Mouse (Mus musculus) limb, embryonic 11.5 days (tissue): ENCODE measurements at regions not wholly inside any gene's neighbourhood (a gene's known extent, or its start where the extent isn't known, plus 50 kb on each side); places are given as distances from the start of the nearest gene placed in this dataset.
"Not testable (repeated sequence)": the region's sequence is repeated elsewhere in the genome, so short reads cannot be mapped to it uniquely, and the experiment has no call there.

Experiments used
- ATAC-seq: fragments of 200-750 bp; cut with Nextera tagmentation; 2 replicates; pipeline ENCODE4 v1.8.0; 2017; ENCODE audit warnings: low read depth; ENCODE audit not compliant: insufficient number of reproducible peaks, low FRiP score, low TSS enrichment
- DNase-seq: peaks from one replicate; pipeline ENCODE4 v3.0.0-alpha.2; 2015; ENCODE audit warnings: low spot score
- H3K27ac ChIP-seq: fragments of 300-500 bp; sonication (generic); replicated peaks from 2 replicates; pipeline ENCODE4 v1.5.1; 2014; ENCODE audit warnings: low read depth, mild to moderate bottlenecking, low read length
- H3K27me3 ChIP-seq: fragments of 300-500 bp; sonication (generic); 2 replicates; pipeline ENCODE4 v1.6.1; 2014; ENCODE audit warnings: mild to moderate bottlenecking, low read length, mixed read lengths; ENCODE audit not compliant: control insufficient read depth, insufficient read depth
- H3K36me3 ChIP-seq: fragments of 300-500 bp; sonication (generic); 2 replicates; pipeline ENCODE4 v1.6.1; 2014; ENCODE audit warnings: mild to moderate bottlenecking, low read length, moderate library complexity, mixed read lengths; ENCODE audit not compliant: control insufficient read depth, insufficient read depth
- H3K4me1 ChIP-seq: fragments of 300-500 bp; sonication (generic); 2 replicates; pipeline ENCODE4 v1.6.1; 2014; ENCODE audit warnings: low read length, mixed read lengths; ENCODE audit not compliant: control insufficient read depth, insufficient read depth
- H3K4me2 ChIP-seq: fragments of 300-500 bp; sonication (generic); 2 replicates; pipeline ENCODE4 v1.6.1; 2014; ENCODE audit warnings: low read depth, mild to moderate bottlenecking, moderate library complexity; ENCODE audit not compliant: severe bottlenecking
- H3K4me3 ChIP-seq: fragments of 300-500 bp; sonication (generic); 2 replicates; pipeline ENCODE4 v1.5.1; 2014; ENCODE audit warnings: low read depth, low read length
- H3K9ac ChIP-seq: fragments of 300-500 bp; sonication (generic); 2 replicates; pipeline ENCODE4 v1.6.1; 2014; ENCODE audit warnings: mild to moderate bottlenecking, low read length
- H3K9me3 ChIP-seq: fragments of 300-500 bp; sonication (generic); 2 replicates; pipeline ENCODE4 v1.6.1; 2016; ENCODE audit warnings: low read length; ENCODE audit not compliant: control insufficient read depth
- WGBS: fragments of 180-500 bp; shearing (Covaris S2); extraction: QIAGEN DNeasy Blood & Tissue Kit; methylation state at CpG from one replicate; pipeline ENCODE4 v1.1.7; 2014; 5-methylcytosine and 5-hydroxymethylcytosine counted together

DNA sequence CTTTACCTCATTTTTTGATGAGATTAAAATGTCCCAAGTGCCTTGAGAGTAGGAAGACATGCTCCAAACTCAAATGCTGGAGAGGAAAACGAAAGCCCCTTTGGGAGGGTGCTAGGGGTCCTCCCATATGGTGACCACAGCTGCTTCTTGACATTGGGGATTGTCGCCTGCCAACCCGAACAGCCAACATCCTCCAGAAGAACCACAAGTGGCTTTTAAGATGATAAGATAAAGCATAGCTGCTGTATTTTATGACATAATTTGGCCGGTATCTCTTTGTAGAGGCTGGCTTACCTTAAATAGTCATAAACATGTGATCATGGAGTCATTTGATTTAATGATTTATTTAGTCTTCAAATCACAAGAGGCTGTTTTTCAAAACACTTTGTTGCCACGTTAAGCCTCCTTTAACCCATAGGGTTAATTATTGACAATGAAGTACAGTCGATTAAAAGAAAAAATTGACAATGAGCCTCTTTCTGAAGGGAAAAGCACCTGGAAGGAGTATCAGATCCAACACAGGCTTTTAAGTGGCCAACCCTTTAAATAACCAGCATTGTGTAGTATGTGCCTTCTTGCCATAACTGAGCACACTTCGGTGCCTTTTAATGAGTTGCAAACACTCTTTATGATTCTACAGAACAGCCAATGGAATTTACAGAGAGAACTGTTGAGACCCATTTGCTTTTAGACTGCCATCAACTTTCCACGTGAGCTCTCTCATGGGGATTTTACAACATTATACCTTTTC lies 76.1 kb upstream of the Cdk6 start:
- H3K27me3 ChIP-seq, H3K9me3 ChIP-seq, H3K36me3 ChIP-seq, ATAC-seq, H3K9ac ChIP-seq, H3K27ac ChIP-seq, DNase-seq, H3K4me2 ChIP-seq, H3K4me1 ChIP-seq, H3K4me3 ChIP-seq: not testable (repeated sequence)
- 66% methylated on average over 8 of the region's 8 CpGs for WGBS

DNA sequence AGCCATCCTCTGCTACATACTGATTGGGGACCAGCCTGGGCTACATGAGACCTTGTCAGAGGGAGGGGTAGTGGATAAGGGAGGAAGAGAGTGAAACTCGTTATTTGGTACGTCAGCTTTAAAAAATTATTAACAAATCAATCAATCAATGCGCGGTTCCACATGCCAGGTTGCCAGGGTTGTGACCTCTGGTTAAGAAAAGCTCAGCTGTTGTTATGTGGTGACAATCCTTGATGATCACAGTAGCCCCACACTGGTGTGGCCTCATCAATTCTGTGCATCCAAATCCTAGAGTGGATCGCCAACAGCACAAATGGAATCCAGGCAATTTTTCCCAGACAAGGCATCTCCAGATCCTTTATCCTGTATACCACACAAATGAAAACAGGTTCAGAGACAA lies 74.3 kb upstream of the Cdk6 start:
- Histone ChIP-seq H3K4me3 (no peak overlapping the region), H3K9me3 (no peaks in the 10 kb centered on the region), H3K36me3 (no peaks in the 10 kb centered on the region), H3K4me1 (no peaks in the 10 kb centered on the region), H3K9ac (no peak overlapping the region), H3K4me2 (no peak overlapping the region), H3K27ac (no peak overlapping the region), H3K27me3 (no peaks in the 10 kb centered on the region)
- no peak for DNase-seq
- ATAC-seq, result no peak
- 77% methylated on average over 5 of the region's 5 CpGs for WGBS

DNA sequence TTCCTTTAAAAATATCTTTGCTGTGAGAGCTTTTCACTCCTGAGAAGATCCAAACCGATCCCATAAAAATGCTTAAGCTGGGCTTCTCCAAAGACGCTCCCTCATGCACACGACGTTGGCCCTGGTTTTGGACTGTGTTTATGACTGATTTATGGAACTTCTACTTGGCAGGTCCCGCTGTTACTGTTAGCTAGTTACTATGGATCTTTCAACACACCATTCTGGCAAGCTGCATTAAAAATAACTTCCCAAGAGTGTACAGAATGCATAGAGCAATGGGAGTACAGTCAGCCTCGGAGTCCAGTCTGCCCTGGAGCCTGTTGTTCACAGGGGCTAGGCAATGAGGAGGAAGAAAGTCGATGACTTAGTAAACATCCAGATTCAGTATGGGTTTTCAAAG lies 71.5 kb upstream of the Cdk6 start:
- ATAC-seq (no peak), DNase-seq (no peak)
- H3K27me3 ChIP-seq, result no peaks in the 10 kb centered on the region
- no peaks in the 10 kb centered on the region for H3K4me1 ChIP-seq
- H3K27ac ChIP-seq, result no peak overlapping the region
- no peaks in the 10 kb centered on the region for H3K36me3 ChIP-seq
- no peak overlapping the region for H3K4me2 ChIP-seq
- H3K9me3 ChIP-seq, result no peaks in the 10 kb centered on the region
- H3K4me3 ChIP-seq, result no peak overlapping the region
- WGBS, result 73% methylated on average over 7 of the region's 7 CpGs
- no peak overlapping the region for H3K9ac ChIP-seq

DNA sequence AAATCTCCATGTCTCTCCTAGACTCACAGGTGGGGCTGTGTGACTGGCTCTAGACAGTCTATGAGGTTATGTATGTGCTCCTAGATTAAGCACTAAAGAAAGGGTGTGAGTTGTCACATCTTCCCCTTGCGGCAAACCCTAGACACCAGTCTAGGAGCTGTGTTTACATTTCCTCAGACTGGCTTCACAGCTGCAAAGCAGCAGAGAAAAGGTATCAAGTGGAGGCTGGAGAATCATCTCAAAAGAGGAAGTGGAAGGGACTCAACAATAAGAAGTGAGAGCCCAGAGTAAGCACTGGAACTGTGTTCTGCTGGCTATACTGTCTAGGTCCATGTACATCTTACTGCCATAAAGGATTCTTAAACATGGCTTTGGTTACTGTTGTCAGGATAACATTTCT lies 68.1 kb upstream of the Cdk6 start:
- whole genome bisulfite sequencing, result 75% methylated on average over 1 of the region's 1 CpGs
- H3K9me3 ChIP-seq, H3K27ac ChIP-seq, H3K4me1 ChIP-seq, H3K4me3 ChIP-seq, ATAC-seq, DNase-seq, H3K27me3 ChIP-seq, H3K4me2 ChIP-seq, H3K9ac ChIP-seq, H3K36me3 ChIP-seq: not testable (repeated sequence)

DNA sequence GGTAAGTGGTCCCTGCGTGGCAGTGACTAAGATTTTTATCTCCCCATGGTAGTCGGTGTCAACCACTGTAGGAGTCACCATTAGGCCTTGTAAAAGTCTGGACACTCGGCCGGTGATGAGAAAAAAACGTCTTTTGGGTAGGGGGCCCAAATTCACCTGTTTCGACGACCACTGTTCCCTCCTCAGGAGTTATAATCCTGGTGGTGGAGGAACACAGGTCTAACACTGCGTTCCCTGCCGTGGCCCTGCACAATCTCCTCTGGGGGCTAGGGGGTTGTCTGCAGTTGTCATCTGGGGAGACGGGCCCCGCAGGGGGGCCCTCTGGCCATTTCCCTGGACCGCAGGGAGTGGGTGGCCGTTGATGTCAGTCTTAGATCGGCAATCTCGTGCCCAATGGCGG lies 64.0 kb upstream of the Cdk6 start:
- H3K4me2 ChIP-seq, DNase-seq, ATAC-seq, H3K27ac ChIP-seq, H3K36me3 ChIP-seq, H3K4me3 ChIP-seq, H3K27me3 ChIP-seq, H3K4me1 ChIP-seq, H3K9ac ChIP-seq, H3K9me3 ChIP-seq: not testable (repeated sequence)
- WGBS, result 93% methylated on average over 16 of the region's 16 CpGs

DNA sequence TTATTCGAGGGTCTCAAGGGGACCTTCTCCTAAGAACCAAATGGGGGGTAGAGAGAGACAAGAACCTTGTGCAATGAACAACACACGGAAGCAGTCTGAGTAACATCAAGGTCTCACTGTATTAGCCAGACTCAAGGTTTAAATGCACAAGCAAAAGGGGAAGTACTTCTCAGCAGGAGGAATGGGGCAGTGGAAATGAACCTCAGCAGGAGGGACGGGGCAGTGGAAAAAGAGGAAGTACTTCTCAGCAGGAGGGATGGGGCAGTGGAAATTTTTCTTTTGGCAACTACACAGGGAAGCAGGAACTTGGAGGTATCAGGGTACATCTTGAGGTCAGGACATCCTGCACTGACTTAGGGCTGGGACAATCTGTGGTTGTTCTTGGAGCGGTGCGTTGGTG lies 62.3 kb upstream of the Cdk6 start:
- H3K9ac ChIP-seq, H3K27me3 ChIP-seq, H3K27ac ChIP-seq, H3K4me3 ChIP-seq, H3K4me1 ChIP-seq, H3K4me2 ChIP-seq, DNase-seq, ATAC-seq, H3K9me3 ChIP-seq, H3K36me3 ChIP-seq: not testable (repeated sequence)
- WGBS, result 86% methylated on average over 5 of the region's 5 CpGs

DNA sequence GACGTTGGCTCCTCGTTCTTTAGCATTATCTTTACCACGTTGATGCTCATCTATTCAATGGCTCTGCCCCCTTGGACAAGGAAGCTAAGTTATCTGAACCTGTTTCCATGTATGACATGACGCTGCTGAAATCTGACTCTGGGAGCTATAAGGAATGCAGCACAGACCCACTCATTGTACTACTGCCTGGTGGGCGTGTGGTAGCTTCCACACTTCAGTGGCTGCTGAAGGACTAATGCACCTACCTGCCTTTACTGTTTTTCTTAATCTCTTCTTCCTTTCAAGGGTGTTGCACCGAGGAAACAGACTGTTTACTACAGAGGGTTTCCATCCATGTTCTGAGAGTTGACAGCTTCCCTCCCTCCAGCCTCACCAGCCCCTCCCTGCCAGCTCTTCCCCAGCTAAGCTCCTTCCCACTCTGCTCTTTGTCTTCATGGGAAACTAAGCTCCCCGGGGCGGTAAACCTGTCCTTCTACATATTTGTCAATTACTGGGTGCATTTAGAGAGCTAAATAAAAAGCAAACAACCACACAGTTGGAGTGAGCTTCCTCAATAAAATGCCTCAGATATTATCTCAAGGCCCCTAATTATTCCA lies 59.3 kb upstream of the Cdk6 start:
- not testable (repeated sequence) for H3K9me3 ChIP-seq, H3K9ac ChIP-seq, H3K27me3 ChIP-seq, H3K4me1 ChIP-seq, ATAC-seq, H3K4me3 ChIP-seq, H3K4me2 ChIP-seq, DNase-seq, H3K36me3 ChIP-seq, H3K27ac ChIP-seq
- WGBS, result 66% methylated on average over 8 of the region's 8 CpGs

DNA sequence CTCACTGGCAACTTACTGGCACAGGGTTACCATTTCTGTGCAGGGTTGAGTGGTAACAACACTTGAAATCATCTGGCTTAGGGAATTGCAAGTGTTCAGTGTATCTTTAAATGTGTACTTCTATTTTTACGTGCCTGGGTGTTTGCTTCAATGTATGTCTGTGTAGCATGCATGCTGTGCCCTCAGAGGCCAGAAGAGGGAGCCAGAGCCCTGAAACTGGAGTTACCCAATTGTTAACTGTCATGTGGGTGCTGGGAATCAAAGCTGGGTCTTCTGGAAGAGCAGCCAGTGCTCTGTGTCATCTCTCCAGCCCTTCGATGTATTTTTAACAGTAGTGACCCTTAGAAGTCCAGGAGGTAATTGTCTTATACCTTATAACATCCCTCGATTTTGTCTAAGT lies 58.2 kb upstream of the Cdk6 start:
- DNase-seq, result no peak
- no peak overlapping the region for H3K4me3 ChIP-seq

DNA sequence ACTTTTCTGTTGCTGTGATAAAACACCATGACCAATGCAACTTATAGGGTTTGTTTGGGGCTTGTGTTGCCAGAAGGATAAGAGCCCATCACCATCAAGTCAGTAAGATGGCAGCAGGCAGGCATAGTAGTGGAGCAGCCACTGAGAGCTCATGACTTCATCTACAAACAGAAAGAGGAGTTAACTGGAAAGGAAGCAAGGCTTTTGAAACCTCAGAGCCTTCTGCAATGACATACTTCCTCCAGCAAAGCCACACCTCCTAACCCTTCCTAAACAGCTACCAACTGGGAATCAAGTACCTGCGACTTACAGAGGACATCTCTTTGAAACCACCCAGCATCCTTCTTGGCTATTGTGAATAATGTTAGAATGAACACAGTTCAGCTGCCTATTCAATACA lies 57.0 kb upstream of the Cdk6 start:
- not testable (repeated sequence) for H3K9me3 ChIP-seq, ATAC-seq, H3K27me3 ChIP-seq, H3K27ac ChIP-seq, DNase-seq, H3K4me1 ChIP-seq, H3K4me2 ChIP-seq, H3K36me3 ChIP-seq, H3K9ac ChIP-seq, H3K4me3 ChIP-seq
- WGBS, result 90% methylated on average over 1 of the region's 1 CpGs

More for the DNA sequence above, 58.2 kb upstream of the Cdk6 start:
- Histone ChIP-seq H3K4me2 (no peak overlapping the region), H3K36me3 (no peaks in the 10 kb centered on the region), H3K27ac (no peak overlapping the region), H3K9ac (no peak overlapping the region), H3K9me3 (no peaks in the 10 kb centered on the region), H3K27me3 (no peaks in the 10 kb centered on the region), H3K4me1 (no peaks in the 10 kb centered on the region)
- WGBS, result 86% methylated on average over 3 of the region's 3 CpGs
- ATAC-seq, result no peak
